ENCODE assay signal across 11 mouse cellular contexts in genomic region chr17:80886211-80886701, GRCm38 (mm10). TPM values are rescaled to one million over a fixed set of nuclear protein-coding genes. Genes with fewer than 3 reads are reported as not detected.
A peak's percentile ranks its signal among the peaks of the same experiment; 100 is the strongest.
DNase-seq lines count a peak whose midpoint lies in the region; ATAC-seq lines count a peak whose summit lies in the region.
"Had no signal": no experiment of that assay in that cellular context is flagged by ENCODE, and none has a peak within 500 bp of the region (broad histone marks: within the 10 kb centered on the region; RNA-seq: fewer than 3 reads in every experiment).

No protein-coding gene starts in this region.

- H3K27ac ChIP-seq in heart, embryonic 14.5 days (replicated peaks in 1 of 2; ENCODE audit: control insufficient read depth in 1 of 2, insufficient read depth in 1 of 2, low read depth in 2 of 2, low read length in 2 of 2): peak overlapping the region; percentile 28 to 87; a peak in 3 of 4 replicates

- DNase-seq in heart, postnatal 14 days: no peak
- DNase-seq in urinary bladder, postnatal 25 days (ENCODE audit: low spot score): peak; percentile 17
- DNase-seq in urinary bladder, adult 2 months (ENCODE audit: low spot score): no peak
- peak; percentile 20 to 22 for DNase-seq in heart, postnatal 10 days
- peak; percentile 24 for DNase-seq in urinary bladder, postnatal 36 days (ENCODE audit: low spot score in 2 of 2)
- DNase-seq in adrenal gland, adult 2 months: no peak
- DNase-seq in adrenal gland, adult 8-10 months: no peak
- DNase-seq: thymus, adult 2 months had no signal

- no peak overlapping the region for H3K4me2 ChIP-seq in heart, embryonic 14.5 days (ENCODE audit: low read length)

- H3K9me3 ChIP-seq in heart, embryonic 14.5 days (ENCODE audit: control insufficient read depth, low read length): no peaks in the 10 kb centered on the region

- H3K27me3 ChIP-seq in heart, embryonic 14.5 days (ENCODE audit: control insufficient read depth, insufficient read depth, low read length): no peaks in the 10 kb centered on the region

- intact Hi-C loops in heart, postnatal 14 days (cut with DNase I): no loop called here
- intact Hi-C loops in heart, postnatal 10 days (cut with DNase I): no loop called here

- peaks cover 13 to 31% of the 10 kb centered on the region in 2 experiments for H3K4me1 ChIP-seq in heart, embryonic 14.5 days (ENCODE audit: control insufficient read depth in 2 of 2, insufficient read depth in 2 of 2, low read length in 2 of 2)

- no peak overlapping the region for H3K9ac ChIP-seq in heart, embryonic 14.5 days (ENCODE audit: low read length)

- H3K4me3 ChIP-seq in heart, embryonic 14.5 days (ENCODE audit: control insufficient read depth in 1 of 2, insufficient read depth in 1 of 2, low read depth in 1 of 2, low read length in 2 of 2): no peak overlapping the region
- H3K4me3 ChIP-seq: megakaryocyte, embryonic 14.5 days had no signal

- ATAC-seq in heart, embryonic 14.5 days (ENCODE audit: insufficient number of reproducible peaks, insufficient read depth, low FRiP score, low read depth): no peak
- ATAC-seq: intestine, embryonic 16.5 days had no signal

- 23% methylated on average over 3 of the region's 3 CpGs for WGBS in heart, embryonic 14.5 days

- H3K36me3 ChIP-seq in heart, embryonic 14.5 days (ENCODE audit: control insufficient read depth, insufficient read depth, low read length): no peaks in the 10 kb centered on the region

RNA-seq across cellular contexts. Expression of gene Tmem178, which starts 58.2 kb away (rescaled TPM):
- 6.1 and 7.0 TPM in 2 replicates for polyA plus RNA-seq in heart, embryonic 14.5 days (2014; fragmentation: Nextera tagmentation; extraction: Ambion mirVana)
- 1 to 10 TPM in 1 of 2 experiments, under 1 TPM in 1; 0.78 to 1.6 TPM for total RNA-seq in heart, postnatal 14 days (2021)
- 0.62 and 0.90 TPM in 2 replicates for polyA plus RNA-seq in urinary bladder, adult 2 months (2012; rRNA removed)
- total RNA-seq in heart, postnatal 10 days (2021): 1 to 10 TPM; 1.4 to 1.8 TPM
- total RNA-seq in adrenal gland, adult 2 months (2021): 10 to 100 TPM in 1 of 2 experiments, 1 to 10 TPM in 1; 7.9 to 13.2 TPM
- 8.8 TPM in 2 replicates for polyA plus RNA-seq in adrenal gland, adult 2 months (2012; rRNA removed)
- total RNA-seq in adrenal gland, adult 8-10 months (2022): 10 to 100 TPM; 10.9 to 20.5 (median 15.5) TPM

Comparison
In these comparisons a context has a peak if more than half of its experiments do, and no peak if none do; other contexts are left out.
1. DNase-seq: peak in urinary bladder, postnatal 25 days (single experiment), heart, postnatal 10 days (2 of 2) and urinary bladder, postnatal 36 days (2 of 2); none in heart, postnatal 14 days (0 of 2), urinary bladder, adult 2 months (single experiment), adrenal gland, adult 2 months (single experiment) and adrenal gland, adult 8-10 months (single experiment).